Mouse (Mus musculus) kidney, embryonic 15.5 days (tissue): ENCODE data around the gene Gstp2. TPM values are rescaled to one million over a fixed set of nuclear protein-coding genes. Genes with fewer than 3 reads are reported as not detected.
"Not testable (repeated sequence)": the region's sequence is repeated elsewhere in the genome, so short reads cannot be mapped to it uniquely, and the experiment has no call there.

ENCODE experiments used
- ATAC-seq: fragments of 200-750 bp; cut with Nextera tagmentation; replicated peaks from 2 replicates; pipeline ENCODE4 v1.8.0; 2017; ENCODE audit warnings: moderate TSS enrichment; ENCODE audit not compliant: low FRiP score
- H3K27ac ChIP-seq: fragments of 300-500 bp; sonication (generic); 2 replicates; pipeline ENCODE4 v1.5.1; 2015; ENCODE audit warnings: mild to moderate bottlenecking, inconsistent platforms
- H3K27me3 ChIP-seq: fragments of 300-500 bp; sonication (generic); 2 replicates; pipeline ENCODE4 v1.6.1; 2015; ENCODE audit warnings: inconsistent platforms
- H3K36me3 ChIP-seq: fragments of 300-500 bp; sonication (generic); 2 replicates; pipeline ENCODE4 v1.6.1; 2015; ENCODE audit warnings: inconsistent platforms
- H3K4me1 ChIP-seq: fragments of 300-500 bp; sonication (generic); 2 replicates; pipeline ENCODE4 v1.6.1; 2015; ENCODE audit warnings: inconsistent platforms
- H3K4me2 ChIP-seq: fragments of 300-500 bp; sonication (generic); 2 replicates; pipeline ENCODE4 v1.6.1; 2015; ENCODE audit warnings: moderate library complexity, mild to moderate bottlenecking, inconsistent platforms
- H3K4me3 ChIP-seq: fragments of 300-500 bp; sonication (generic); replicated peaks from 2 replicates; pipeline ENCODE4 v1.5.1; 2015; ENCODE audit warnings: mild to moderate bottlenecking, inconsistent platforms
- H3K9ac ChIP-seq: fragments of 300-500 bp; sonication (generic); 2 replicates; pipeline ENCODE4 v1.6.1; 2015; ENCODE audit warnings: mild to moderate bottlenecking, inconsistent platforms
- H3K9me3 ChIP-seq: fragments of 300-500 bp; sonication (generic); replicated peaks from 2 replicates; pipeline ENCODE4 v1.6.1; 2016; ENCODE audit warnings: inconsistent platforms
- WGBS: fragments of 180-500 bp; shearing (Covaris S2); methylation state at CpG from one replicate; pipeline ENCODE4 v1.1.7; 2015; ENCODE audit warnings: mixed read lengths; 5-methylcytosine and 5-hydroxymethylcytosine counted together
- polyA plus RNA-seq: library from polyadenylated mRNA; unstranded; fragments of >200 nt; fragmentation: Nextera tagmentation; extraction: Ambion mirVana; gene quantifications from 2 replicates; pipeline ENCODE4 v1.2.1, GENCODE M21; 2015

Gstp2 gene
- polyA plus RNA-seq, 1 experiment from 2014 or later, result 2.4 TPM

DNA sequence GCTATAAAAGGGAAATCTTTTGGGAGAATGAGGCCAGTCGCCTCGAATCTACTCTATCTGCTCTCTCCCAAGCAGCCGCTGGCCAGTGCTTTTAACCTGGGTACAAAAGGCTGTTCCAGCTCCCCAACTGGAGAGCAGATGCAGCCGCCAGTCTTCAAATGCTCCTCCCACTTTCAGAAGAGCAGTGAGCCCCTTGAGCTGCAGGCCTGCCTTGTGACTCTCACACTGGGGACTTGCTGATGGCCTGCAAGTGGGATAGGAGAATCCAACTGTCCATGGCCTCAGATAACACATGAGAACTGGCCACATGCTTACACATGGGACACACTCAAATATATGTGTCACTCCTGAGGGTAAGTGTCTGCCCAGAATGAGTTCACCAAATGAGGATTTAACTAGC, 10.9 kb upstream of the Gstp2 start:
- Histone ChIP-seq H3K36me3 (no peaks in the 10 kb centered on the region), H3K4me3 (no peak overlapping the region), H3K4me2 (no peak overlapping the region), H3K9me3 (no peaks in the 10 kb centered on the region), H3K4me1 (no peaks in the 10 kb centered on the region), H3K9ac (no peak overlapping the region), H3K27ac (no peak overlapping the region), H3K27me3 (no peaks in the 10 kb centered on the region)
- WGBS, result 57% methylated on average over 4 of the region's 4 CpGs
- no peak for ATAC-seq

DNA sequence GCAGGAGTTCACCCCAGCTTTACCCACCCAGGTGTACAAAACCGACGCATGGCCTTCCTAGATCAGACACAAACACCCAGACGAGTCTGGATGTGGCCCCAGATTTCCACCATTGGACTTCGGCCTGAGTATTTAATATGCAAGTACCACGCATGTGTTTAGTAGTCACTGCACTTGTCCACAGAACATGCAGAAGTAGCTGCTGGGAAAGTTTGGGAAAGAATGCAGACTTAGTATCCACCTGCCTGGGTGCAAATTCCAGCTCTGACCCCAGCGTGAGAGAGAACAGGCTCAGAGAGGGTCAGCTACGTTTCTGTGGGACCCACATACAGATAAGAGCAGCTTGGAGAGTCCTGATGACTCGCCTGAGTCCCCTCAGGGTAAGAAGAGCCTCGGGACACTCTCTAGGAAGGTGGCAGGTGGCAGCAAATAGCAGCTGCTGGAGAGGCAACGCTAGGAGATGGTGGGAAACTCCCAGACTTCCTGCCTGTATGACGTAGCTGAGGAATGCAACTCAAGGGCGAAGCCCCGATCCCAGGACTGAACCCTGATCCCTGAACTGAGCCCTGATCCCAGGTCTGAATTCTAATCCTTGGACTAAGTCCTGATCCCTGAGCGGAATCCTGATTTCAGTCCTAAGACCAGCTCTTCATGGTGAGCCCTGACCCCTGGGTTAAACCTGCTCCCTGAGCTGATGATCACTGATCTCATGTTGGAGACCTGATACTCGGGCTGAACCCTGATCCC, 10.3 kb upstream of the Gstp2 start:
- 59% methylated on average over 15 of the region's 15 CpGs for WGBS
- no peak overlapping the region for H3K27ac ChIP-seq
- H3K9ac ChIP-seq, result no peak overlapping the region
- no peak for ATAC-seq
- no peak overlapping the region for H3K4me2 ChIP-seq
- H3K36me3 ChIP-seq, result no peaks in the 10 kb centered on the region
- H3K9me3 ChIP-seq, result no peaks in the 10 kb centered on the region
- H3K27me3 ChIP-seq, result no peaks in the 10 kb centered on the region
- H3K4me3 ChIP-seq, result no peak overlapping the region
- H3K4me1 ChIP-seq, result no peaks in the 10 kb centered on the region

DNA sequence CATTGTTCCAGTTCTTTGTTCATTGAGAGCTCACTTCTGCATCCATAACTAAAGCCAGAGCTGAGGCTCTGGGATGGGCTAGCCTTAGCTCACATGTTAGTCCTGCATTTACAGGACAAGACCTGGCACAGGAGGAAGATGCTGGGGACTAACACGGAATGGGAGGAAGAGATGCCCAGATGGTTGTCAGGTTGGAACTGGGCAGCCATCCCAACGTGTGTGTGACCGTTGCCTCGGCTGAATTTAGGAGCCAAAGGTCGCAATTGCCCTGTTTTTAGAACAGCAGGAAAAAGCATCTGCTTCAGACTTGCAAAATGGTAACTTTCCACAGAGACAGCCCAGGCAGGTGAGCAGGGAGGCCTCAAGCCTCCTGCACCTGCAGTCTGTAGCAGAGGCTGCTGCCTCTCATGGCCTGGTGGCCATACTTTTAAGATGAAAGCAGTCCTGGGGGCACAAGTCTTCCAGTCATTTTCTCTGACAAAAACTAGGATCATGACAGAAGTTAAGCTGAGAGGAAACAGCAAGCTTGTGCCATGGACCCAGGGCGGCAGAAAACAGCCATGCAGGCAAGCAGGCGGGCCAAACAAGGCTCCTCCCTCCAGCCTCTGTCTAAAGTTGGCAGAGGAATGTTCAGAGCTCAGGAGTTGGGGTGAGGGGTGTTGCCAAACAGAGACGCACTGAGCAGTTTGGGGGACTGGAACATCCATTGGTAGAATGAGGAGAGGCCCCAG, 9.6 kb upstream of the Gstp2 start:
- Histone ChIP-seq H3K9me3 (no peaks in the 10 kb centered on the region), H3K27ac (no peak overlapping the region), H3K36me3 (no peaks in the 10 kb centered on the region), H3K9ac (no peak overlapping the region), H3K4me2 (no peak overlapping the region), H3K4me3 (no peak overlapping the region), H3K4me1 (no peaks in the 10 kb centered on the region), H3K27me3 (no peaks in the 10 kb centered on the region)
- 70% methylated on average over 8 of the region's 8 CpGs for whole genome bisulfite sequencing
- ATAC-seq, result no peak

DNA sequence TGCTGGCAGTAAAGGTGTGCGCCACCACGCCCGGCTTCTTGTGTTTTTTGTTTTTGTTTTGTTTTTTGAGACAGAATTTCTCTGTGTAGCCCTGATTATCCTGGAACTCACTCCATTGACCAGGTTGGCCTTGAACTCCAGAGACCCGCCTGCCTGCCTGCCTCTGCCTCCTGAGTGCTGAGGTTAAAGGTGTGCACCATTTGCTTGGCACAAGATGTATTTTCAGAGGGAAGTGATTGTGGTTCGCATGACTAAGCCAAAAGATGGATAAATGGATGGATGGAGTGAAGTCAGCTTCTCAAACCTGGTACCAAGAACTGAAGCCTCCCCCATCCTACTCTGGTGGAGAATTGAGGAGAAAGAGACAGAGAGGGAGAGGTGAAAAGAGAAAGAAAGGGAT, 8.8 kb upstream of the Gstp2 start:
- no peaks in the 10 kb centered on the region for H3K27me3 ChIP-seq
- H3K4me3 ChIP-seq, result no peak overlapping the region
- H3K4me1 ChIP-seq, result no peaks in the 10 kb centered on the region
- no peak for ATAC-seq
- H3K4me2 ChIP-seq, result no peak overlapping the region
- WGBS, result 87% methylated on average over 5 of the region's 5 CpGs
- no peak overlapping the region for H3K9ac ChIP-seq
- no peaks in the 10 kb centered on the region for H3K9me3 ChIP-seq
- no peak overlapping the region for H3K27ac ChIP-seq
- H3K36me3 ChIP-seq, result no peaks in the 10 kb centered on the region

DNA sequence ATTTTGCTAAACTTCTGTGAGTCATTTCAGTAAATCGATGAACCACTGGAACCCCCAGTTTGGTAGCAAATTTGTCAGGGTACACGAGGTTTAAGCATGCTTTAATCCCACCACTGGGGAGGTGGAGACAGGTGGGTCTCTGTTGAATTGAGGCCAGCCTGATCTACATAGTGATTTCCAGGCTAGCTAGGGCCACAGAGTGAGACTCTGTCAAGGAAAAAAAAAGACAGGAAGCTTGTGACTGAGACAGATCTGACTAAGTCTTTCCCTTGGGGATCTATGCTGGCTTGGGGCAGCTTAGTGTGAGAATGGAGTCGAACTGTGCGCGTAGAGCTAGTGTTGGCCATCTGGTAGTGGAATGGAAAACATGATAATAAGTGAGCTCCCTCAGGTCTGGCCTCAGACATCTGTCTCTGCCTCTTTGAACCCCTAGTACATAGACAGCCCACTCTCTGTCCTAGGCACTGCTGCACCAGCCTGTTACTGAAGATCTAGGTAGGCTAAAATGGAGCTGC, 6.8 kb upstream of the Gstp2 start:
- no peak overlapping the region for H3K27ac ChIP-seq
- ATAC-seq, result no peak
- H3K4me1 ChIP-seq, result no peaks in the 10 kb centered on the region
- no peaks in the 10 kb centered on the region for H3K9me3 ChIP-seq
- H3K4me2 ChIP-seq, result no peak overlapping the region
- no peaks in the 10 kb centered on the region for H3K27me3 ChIP-seq
- no peak overlapping the region for H3K9ac ChIP-seq
- no peak overlapping the region for H3K4me3 ChIP-seq
- 83% methylated on average over 5 of the region's 5 CpGs for WGBS
- no peaks in the 10 kb centered on the region for H3K36me3 ChIP-seq

DNA sequence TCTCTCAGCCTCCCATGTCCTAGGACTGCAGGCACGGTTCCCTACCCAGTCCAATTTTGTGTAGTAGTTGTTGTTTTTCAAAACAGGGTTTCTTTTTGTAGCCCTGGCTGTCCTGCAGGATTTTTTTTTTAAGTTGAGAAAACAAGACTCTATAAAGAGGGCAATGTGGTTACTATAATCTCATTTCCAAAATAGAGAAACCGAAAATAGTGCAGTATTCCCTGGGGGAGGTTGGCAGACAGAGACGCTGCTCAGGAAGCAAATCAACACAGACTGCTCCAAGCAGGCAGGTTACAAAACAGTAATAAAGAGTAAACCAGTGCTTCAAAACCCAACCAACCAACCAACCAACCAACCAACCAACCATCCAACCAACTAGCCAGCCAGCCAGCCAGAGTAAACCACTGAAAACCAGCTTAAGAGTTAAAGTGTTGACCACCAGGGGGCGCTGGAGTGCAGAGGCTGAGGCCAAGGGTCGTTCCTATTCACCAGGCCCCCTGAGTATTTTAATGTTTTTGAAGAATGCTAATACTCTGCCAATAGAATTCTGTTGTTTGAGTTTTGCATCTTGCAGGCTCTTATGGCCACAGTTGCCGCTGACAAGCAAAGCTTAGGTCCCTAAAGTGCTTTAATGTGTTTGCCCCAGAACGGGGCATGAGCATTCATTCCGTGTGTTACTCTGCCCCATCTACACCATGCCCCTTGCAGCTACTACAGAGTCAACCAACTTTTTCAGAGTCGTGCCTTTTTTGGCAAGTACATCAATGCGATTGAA, 6.1 kb upstream of the Gstp2 start:
- H3K4me3 ChIP-seq, result no peak overlapping the region
- 48% methylated on average over 10 of the region's 10 CpGs for WGBS
- 0 out of 2 replicates have a peak overlapping the region, but pooled peaks have one; percentile 18 for H3K27ac ChIP-seq
- no peaks in the 10 kb centered on the region for H3K36me3 ChIP-seq
- H3K9ac ChIP-seq, result no peak overlapping the region
- H3K4me1 ChIP-seq, result no peaks in the 10 kb centered on the region
- no peak overlapping the region for H3K4me2 ChIP-seq
- no peak for ATAC-seq
- no peaks in the 10 kb centered on the region for H3K27me3 ChIP-seq
- no peaks in the 10 kb centered on the region for H3K9me3 ChIP-seq

DNA sequence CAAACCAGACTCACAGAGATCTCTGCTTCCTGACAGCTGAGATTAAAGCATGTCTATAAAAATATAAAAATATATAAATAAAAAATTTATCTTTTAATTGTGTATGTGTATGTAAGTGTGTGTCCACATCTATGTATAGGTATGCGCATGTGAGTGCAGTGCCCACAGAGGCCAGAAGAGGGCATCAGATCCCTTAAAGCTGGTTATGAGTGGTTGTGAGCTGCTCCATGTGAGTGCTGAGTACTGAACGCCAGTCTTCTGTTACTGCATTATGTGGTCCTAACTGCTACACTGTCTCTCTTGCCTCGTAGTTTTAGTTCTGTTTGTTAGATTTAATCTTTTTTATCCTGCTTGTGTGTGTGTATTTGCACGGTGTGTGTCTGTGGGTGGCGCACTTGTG, 5.2 kb upstream of the Gstp2 start:
- Histone ChIP-seq H3K27ac (no peak overlapping the region), H3K27me3 (no peaks in the 10 kb centered on the region), H3K36me3 (no peaks in the 10 kb centered on the region), H3K9ac (no peak overlapping the region), H3K4me2 (no peak overlapping the region), H3K4me3 (no peak overlapping the region), H3K4me1 (peaks cover 3% of the 10 kb centered on the region; the same call in 1 of the 2 replicates), H3K9me3 (no peaks in the 10 kb centered on the region)
- 98% methylated on average over 5 of the region's 5 CpGs for WGBS
- no peak for ATAC-seq

DNA sequence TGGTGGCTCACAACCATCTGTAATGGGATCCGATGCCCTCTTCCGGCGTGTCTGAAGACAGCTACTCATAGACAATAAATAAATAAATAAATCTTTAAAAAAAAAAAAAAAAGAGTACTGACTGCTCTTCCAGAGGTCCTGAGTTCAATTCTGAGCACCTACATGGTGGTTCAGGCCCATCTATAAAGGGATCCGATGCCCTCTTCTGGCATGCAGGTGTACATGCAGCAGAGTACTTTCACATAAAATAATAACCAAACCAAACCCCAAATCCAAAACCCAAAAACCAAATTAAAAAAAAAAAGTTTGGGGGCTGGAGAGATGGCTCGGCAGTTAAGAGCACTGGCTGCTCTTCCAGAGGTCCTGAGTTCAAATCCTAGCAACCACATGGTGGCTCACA, 3.2 kb upstream of the Gstp2 start:
- 79% methylated on average over 5 of the region's 5 CpGs for whole genome bisulfite sequencing
- not testable (repeated sequence) for H3K27me3 ChIP-seq, H3K9ac ChIP-seq

DNA sequence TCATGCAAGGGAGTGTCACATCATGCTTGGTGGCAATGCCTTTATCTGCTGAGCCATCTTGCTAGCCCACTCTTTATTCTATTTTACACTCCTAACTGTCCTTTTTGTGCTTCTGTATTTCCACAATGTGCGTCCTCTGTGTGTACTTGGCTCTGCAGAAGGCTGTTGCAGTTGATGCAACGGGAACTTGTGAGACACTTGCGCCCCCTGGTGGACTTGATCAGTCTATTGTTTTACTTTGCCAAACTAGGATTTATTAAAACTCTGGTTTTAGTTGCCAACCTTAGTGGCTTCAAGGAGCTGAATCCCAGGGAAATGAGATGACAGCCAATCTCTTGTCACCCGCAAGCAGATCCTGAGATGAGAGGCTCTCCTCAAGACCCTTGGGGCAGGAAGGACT, 2.0 kb upstream of the Gstp2 start:
- Histone ChIP-seq H3K36me3 (no peaks in the 10 kb centered on the region), H3K9ac (no peak overlapping the region), H3K9me3 (no peaks in the 10 kb centered on the region), H3K27ac (no peak overlapping the region), H3K4me3 (no peak overlapping the region), H3K4me1 (peaks cover 8% of the 10 kb centered on the region; the same call in 1 of the 2 replicates), H3K27me3 (no peaks in the 10 kb centered on the region), H3K4me2 (no peak overlapping the region)
- WGBS, result 17% methylated on average over 4 of the region's 4 CpGs
- ATAC-seq, result no peak

More for the DNA sequence above, 3.2 kb upstream of the Gstp2 start:
- H3K4me1 ChIP-seq, H3K36me3 ChIP-seq, H3K4me3 ChIP-seq, ATAC-seq, H3K9me3 ChIP-seq, H3K4me2 ChIP-seq, H3K27ac ChIP-seq: not testable (repeated sequence)

DNA sequence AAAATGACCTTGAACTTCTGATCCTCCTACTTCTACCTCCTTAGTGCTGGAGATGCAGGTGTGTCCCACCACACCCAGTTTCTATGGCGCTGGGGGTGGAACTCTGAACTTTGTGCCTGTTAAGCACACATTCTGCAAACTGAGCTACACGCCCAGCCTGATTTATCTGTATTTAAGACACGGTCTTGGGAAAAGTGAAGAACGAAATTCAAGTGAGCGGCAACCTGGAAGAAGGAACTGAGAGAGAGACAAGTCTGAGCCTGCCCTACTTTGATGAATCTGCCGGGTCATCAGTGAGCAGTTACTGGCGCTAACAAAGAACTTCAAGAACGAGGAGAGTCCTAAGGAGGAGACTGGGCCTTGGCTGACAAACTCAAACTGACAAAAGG, 1.0 kb upstream of the Gstp2 start:
- Histone ChIP-seq H3K27ac (no peak overlapping the region), H3K27me3 (no peaks in the 10 kb centered on the region), H3K4me1 (peaks cover 8% of the 10 kb centered on the region; the same call in 1 of the 2 replicates), H3K4me3 (no peak overlapping the region), H3K4me2 (no peak overlapping the region), H3K9ac (no peak overlapping the region), H3K36me3 (no peaks in the 10 kb centered on the region), H3K9me3 (no peaks in the 10 kb centered on the region)
- ATAC-seq, result no peak
- WGBS, result 79% methylated on average over 8 of the region's 8 CpGs

DNA sequence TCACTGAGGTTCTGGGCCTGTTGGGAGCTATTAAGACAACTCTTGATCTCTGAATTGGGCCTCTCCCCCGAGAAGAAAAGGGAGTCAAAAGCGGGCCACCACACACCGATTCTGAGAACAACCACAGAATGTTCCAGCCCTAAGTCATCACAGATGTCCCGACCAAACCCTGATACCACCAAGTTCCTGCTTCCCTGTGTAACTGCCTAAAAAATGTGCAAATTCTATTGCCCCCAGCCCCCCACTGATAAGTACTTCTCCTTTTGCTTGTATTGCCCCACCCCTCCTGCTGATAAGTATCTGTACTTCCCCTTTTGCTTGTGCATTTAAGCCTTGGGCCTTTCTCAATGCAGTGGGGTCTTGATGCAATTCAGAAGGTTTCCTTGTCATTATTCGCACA, 1.7 kb downstream of the Gstp2 start:
- not testable (repeated sequence) for H3K4me2 ChIP-seq, H3K27me3 ChIP-seq, H3K36me3 ChIP-seq, H3K9ac ChIP-seq, H3K4me3 ChIP-seq, H3K9me3 ChIP-seq, H3K27ac ChIP-seq, ATAC-seq, H3K4me1 ChIP-seq
- 89% methylated on average over 5 of the region's 5 CpGs for WGBS

DNA sequence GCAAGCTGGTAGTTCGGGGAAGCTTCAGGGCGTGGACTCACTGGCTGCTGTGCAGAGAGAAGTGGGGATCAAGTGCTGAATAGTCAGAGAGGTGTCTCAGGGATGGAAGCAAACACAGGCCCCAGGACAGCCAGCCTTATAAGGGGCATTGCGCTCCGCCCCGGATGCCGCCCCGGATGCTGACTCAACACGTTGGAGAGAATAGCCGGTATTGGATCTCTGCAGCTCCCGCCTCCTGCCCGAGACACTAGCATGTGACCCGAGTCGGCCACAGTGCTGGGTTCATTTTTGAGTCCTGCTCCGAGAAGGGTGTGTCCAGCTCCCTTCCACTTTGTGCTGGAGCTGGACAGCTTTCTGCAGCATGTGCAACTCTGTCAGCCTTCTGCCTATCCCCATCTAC, 3.7 kb downstream of the Gstp2 start:
- Histone ChIP-seq H3K9me3 (no peaks in the 10 kb centered on the region), H3K36me3 (no peaks in the 10 kb centered on the region), H3K27me3 (no peaks in the 10 kb centered on the region), H3K4me2 (no peak overlapping the region), H3K27ac (no peak overlapping the region), H3K4me1 (peaks cover 16% of the 10 kb centered on the region; the same call in 1 of the 2 replicates), H3K4me3 (no peak overlapping the region), H3K9ac (no peak overlapping the region)
- ATAC-seq, result no peak
- WGBS, result 64% methylated on average over 14 of the region's 14 CpGs
